Mouse (Mus musculus): ENCODE results near the gene Gk2. TPM values are rescaled to one million over a fixed set of nuclear protein-coding genes. Genes with fewer than 3 reads are reported as not detected.

The Gk2 gene
- not detected for total RNA-seq (2021)
- long read RNA-seq, experiment 1, result 0 reads
- long read RNA-seq, experiment 2, result 0 reads

GRCm38 (mm10) chr5:97456816-97457215 is at the start of gene Gk2:
Gk2 (minus strand) TSS chr5:97457021.
- intact Hi-C loops (cut with DNase I; ENCODE audit: low total_unique reads), result no loop called here

GRCm38 (mm10) chr5:97498041-97498440 is 41.2 kb upstream of the Gk2 start:
- intact Hi-C loops (cut with DNase I; ENCODE audit: low total_unique reads), result no loop called here
- no peak for DNase-seq

More at GRCm38 (mm10) chr5:97456816-97457215, at the start of gene Gk2:
- no peak for DNase-seq

- intact Hi-C loops (cut with DNase I; ENCODE audit: low total_unique reads), result no loop called here
- no peak for DNase-seq
These were observed 38.8 kb upstream of the Gk2 start for GRCm38 (mm10) chr5:97495488-97496092.

GRCm38 (mm10) chr5:97493421-97493820 is 36.6 kb upstream of the Gk2 start:
- intact Hi-C loops (cut with DNase I; ENCODE audit: low total_unique reads), result no loop called here
- DNase-seq, result no peak

- intact Hi-C loops (cut with DNase I; ENCODE audit: low total_unique reads), result no loop called here
- DNase-seq, result no peak
These were observed 29.3 kb upstream of the Gk2 start for GRCm38 (mm10) chr5:97486141-97486540.

- no peak for DNase-seq
- intact Hi-C loops (cut with DNase I; ENCODE audit: low total_unique reads), result no loop called here
These were observed 23.2 kb upstream of the Gk2 start for GRCm38 (mm10) chr5:97479991-97480390.

GRCm38 (mm10) chr5:97467246-97467645 is 10.4 kb upstream of the Gk2 start:
- intact Hi-C loops (cut with DNase I; ENCODE audit: low total_unique reads), result no loop called here
- DNase-seq, result no peak

- intact Hi-C loops (cut with DNase I; ENCODE audit: low total_unique reads), result no loop called here
- no peak for DNase-seq
These were observed 9.8 kb upstream of the Gk2 start for GRCm38 (mm10) chr5:97466430-97467158.

GRCm38 (mm10) chr5:97465956-97466355 is 9.1 kb upstream of the Gk2 start:
- DNase-seq, result no peak
- intact Hi-C loops (cut with DNase I; ENCODE audit: low total_unique reads), result no loop called here

- no peak for DNase-seq
- intact Hi-C loops (cut with DNase I; ENCODE audit: low total_unique reads), result no loop called here
These were observed 6.0 kb upstream of the Gk2 start for GRCm38 (mm10) chr5:97462856-97463255.

GRCm38 (mm10) chr5:97451451-97451850 is 5.4 kb downstream of the Gk2 start:
- no peak for DNase-seq
- intact Hi-C loops (cut with DNase I; ENCODE audit: low total_unique reads), result no loop called here

- DNase-seq, result no peak
- intact Hi-C loops (cut with DNase I; ENCODE audit: low total_unique reads), result no loop called here
These were observed 12.6 kb downstream of the Gk2 start for GRCm38 (mm10) chr5:97444191-97444590.

GRCm38 (mm10) chr5:97432512-97432911 is 24.3 kb downstream of the Gk2 start:
- no peak for DNase-seq
- intact Hi-C loops (cut with DNase I; ENCODE audit: low total_unique reads), result no loop called here

GRCm38 (mm10) chr5:97429976-97430375 is 26.8 kb downstream of the Gk2 start:
- intact Hi-C loops (cut with DNase I; ENCODE audit: low total_unique reads), result no loop called here
- no peak for DNase-seq

- DNase-seq, result no peak
- intact Hi-C loops (cut with DNase I; ENCODE audit: low total_unique reads), result no loop called here
These were observed 35.2 kb downstream of the Gk2 start for GRCm38 (mm10) chr5:97421669-97422068.

- no peak for DNase-seq
- intact Hi-C loops (cut with DNase I; ENCODE audit: low total_unique reads), result no loop called here
These were observed 39.6 kb downstream of the Gk2 start for GRCm38 (mm10) chr5:97417185-97417584.

GRCm38 (mm10) chr5:97415837-97416236 is 41.0 kb downstream of the Gk2 start:
- DNase-seq, result no peak
- intact Hi-C loops (cut with DNase I; ENCODE audit: low total_unique reads), result no loop called here

GRCm38 (mm10) chr5:97413716-97414115 is 43.1 kb downstream of the Gk2 start:
- DNase-seq, result no peak
- intact Hi-C loops (cut with DNase I; ENCODE audit: low total_unique reads), result no loop called here

- no peak for DNase-seq
- intact Hi-C loops (cut with DNase I; ENCODE audit: low total_unique reads), result no loop called here
These were observed 46.6 kb downstream of the Gk2 start for GRCm38 (mm10) chr5:97410190-97410589.

GRCm38 (mm10) chr5:97409234-97409704 is 47.6 kb downstream of the Gk2 start:
- intact Hi-C loops (cut with DNase I; ENCODE audit: low total_unique reads), result no loop called here
- no peak for DNase-seq
